Mouse (Mus musculus) embryonic facial prominence, embryonic 10.5 days (tissue): ENCODE data around the gene Slc22a23. TPM values are rescaled to one million over a fixed set of nuclear protein-coding genes. Genes with fewer than 3 reads are reported as not detected.

Experiments
- DNase-seq: peaks from one replicate; pipeline ENCODE4 v3.0.0-alpha.2; 2017; ENCODE audit warnings: low spot score
- H3K27ac ChIP-seq: fragments of 300-500 bp; sonication (generic); replicated peaks from 2 replicates; pipeline ENCODE4 v1.5.1; 2016; ENCODE audit warnings: mild to moderate bottlenecking
- H3K27me3 ChIP-seq: fragments of 300-500 bp; sonication (generic); replicated peaks from 2 replicates; pipeline ENCODE4 v1.6.1; 2016; ENCODE audit warnings: low read depth, mild to moderate bottlenecking; ENCODE audit not compliant: poor library complexity, severe bottlenecking
- H3K36me3 ChIP-seq: fragments of 300-500 bp; sonication (generic); replicated peaks from 2 replicates; pipeline ENCODE4 v1.6.1; 2016; ENCODE audit warnings: mild to moderate bottlenecking, moderate library complexity
- H3K4me1 ChIP-seq: fragments of 300-500 bp; sonication (generic); 2 replicates; pipeline ENCODE4 v1.6.1; 2016
- H3K4me3 ChIP-seq: fragments of 300-500 bp; sonication (generic); 2 replicates; pipeline ENCODE4 v1.5.1; 2016; ENCODE audit warnings: mild to moderate bottlenecking, moderate library complexity
- H3K9me3 ChIP-seq: fragments of 300-500 bp; sonication (generic); 2 replicates; pipeline ENCODE4 v1.6.1; 2016; ENCODE audit warnings: mild to moderate bottlenecking
- WGBS: fragments of 180-500 bp; shearing (Covaris S2); methylation state at CpG from one replicate; pipeline ENCODE4 v1.1.7; 2016; 5-methylcytosine and 5-hydroxymethylcytosine counted together
- polyA plus RNA-seq: library from polyadenylated mRNA; unstranded; fragments of >200 nt; fragmentation: Nextera tagmentation; extraction: Ambion mirVana; gene quantifications from 2 replicates; pipeline ENCODE4 v1.2.1, GENCODE M21; 2016

The Slc22a23 gene
- polyA plus RNA-seq, 1 experiment from 2014 or later, result 2.9 TPM

GRCm38 (mm10) chr13:34205216-34205615 is 139.8 kb downstream of the Slc22a23 start:
- Histone ChIP-seq H3K27me3 (no peaks in the 10 kb centered on the region), H3K4me1 (no peaks in the 10 kb centered on the region), H3K36me3 (peaks cover 7% of the 10 kb centered on the region; the same call in 1 of the 2 replicates), H3K9me3 (no peaks in the 10 kb centered on the region), H3K27ac (no peak overlapping the region), H3K4me3 (no peak overlapping the region)
- no peak for DNase-seq
- WGBS, result 92% methylated on average over 3 of the region's 3 CpGs

DNA sequence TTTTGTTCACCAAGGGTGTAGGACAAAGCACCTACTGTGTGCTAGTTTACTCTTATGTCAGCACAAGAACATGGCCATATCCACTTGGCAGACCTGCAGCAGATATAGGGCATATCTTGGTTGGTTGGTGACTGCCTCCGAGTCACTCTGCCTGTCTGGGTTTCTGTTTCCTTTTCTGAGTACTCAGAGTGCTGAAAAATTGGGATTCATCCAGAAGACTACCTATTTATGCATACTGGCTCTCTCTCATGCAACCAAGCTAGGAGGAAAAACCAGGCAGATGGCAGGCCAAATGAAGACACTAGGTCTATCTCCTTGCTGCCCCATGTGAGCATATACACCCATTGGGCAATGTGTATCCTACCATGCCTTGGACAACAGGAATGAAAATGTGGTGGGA is 149.3 kb downstream of the Slc22a23 start:
- Histone ChIP-seq H3K4me1 (peaks cover 15% of the 10 kb centered on the region), H3K27ac (no peak overlapping the region), H3K27me3 (no peaks in the 10 kb centered on the region), H3K9me3 (no peaks in the 10 kb centered on the region), H3K36me3 (peaks cover 27% of the 10 kb centered on the region), H3K4me3 (no peak overlapping the region)
- no peak for DNase-seq
- 92% methylated on average over 1 of the region's 1 CpGs for WGBS

- Histone ChIP-seq H3K9me3 (no peaks in the 10 kb centered on the region), H3K27ac (0 out of 2 replicates have a peak overlapping the region, but pooled peaks have one; percentile 26), H3K4me3 (no peak overlapping the region), H3K27me3 (no peaks in the 10 kb centered on the region), H3K36me3 (peaks cover 27% of the 10 kb centered on the region), H3K4me1 (peaks cover 15% of the 10 kb centered on the region)
- 46% methylated on average over 8 of the region's 8 CpGs for WGBS
- DNase-seq, result no peak
These were observed 151.6 kb downstream of the Slc22a23 start for GRCm38 (mm10) chr13:34193384-34193783.

GRCm38 (mm10) chr13:34192414-34193191 is 152.4 kb downstream of the Slc22a23 start:
- Histone ChIP-seq H3K4me1 (peaks cover 15% of the 10 kb centered on the region), H3K27ac (0 out of 2 replicates have a peak overlapping the region, but pooled peaks have one; percentile 26), H3K27me3 (no peaks in the 10 kb centered on the region), H3K36me3 (peaks cover 27% of the 10 kb centered on the region), H3K4me3 (no peak overlapping the region), H3K9me3 (no peaks in the 10 kb centered on the region)
- WGBS, result 68% methylated on average over 8 of the region's 8 CpGs
- DNase-seq, result no peak

DNA sequence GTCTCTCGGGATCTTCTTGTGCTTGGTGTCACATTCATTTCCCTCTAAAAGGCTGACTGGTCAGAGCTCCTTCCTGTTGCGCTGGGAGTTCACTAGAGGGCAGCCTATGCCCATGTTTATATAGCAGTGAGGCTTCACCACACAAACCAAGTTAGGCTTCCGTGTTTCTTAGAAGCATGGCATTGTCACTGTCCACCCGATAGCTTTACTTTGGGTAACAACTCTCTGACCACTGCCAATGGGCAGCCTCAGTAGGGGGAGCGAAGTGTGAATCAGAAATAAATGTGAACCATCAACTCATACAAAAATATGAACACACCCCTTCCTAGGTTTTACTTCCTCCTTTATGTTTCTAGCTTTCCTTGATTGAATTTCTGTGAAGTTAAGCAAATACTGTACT is 157.4 kb downstream of the Slc22a23 start:
- H3K27ac ChIP-seq, result no peak overlapping the region
- DNase-seq, result peak; percentile 70
- peaks cover under 1% of the 10 kb centered on the region; the same call in 1 of the 2 replicates for H3K4me1 ChIP-seq
- no peaks in the 10 kb centered on the region for H3K9me3 ChIP-seq
- 16% methylated on average over 5 of the region's 5 CpGs for WGBS
- peaks cover 7% of the 10 kb centered on the region for H3K36me3 ChIP-seq
- H3K4me3 ChIP-seq, result no peak overlapping the region
- H3K27me3 ChIP-seq, result no peaks in the 10 kb centered on the region

DNA sequence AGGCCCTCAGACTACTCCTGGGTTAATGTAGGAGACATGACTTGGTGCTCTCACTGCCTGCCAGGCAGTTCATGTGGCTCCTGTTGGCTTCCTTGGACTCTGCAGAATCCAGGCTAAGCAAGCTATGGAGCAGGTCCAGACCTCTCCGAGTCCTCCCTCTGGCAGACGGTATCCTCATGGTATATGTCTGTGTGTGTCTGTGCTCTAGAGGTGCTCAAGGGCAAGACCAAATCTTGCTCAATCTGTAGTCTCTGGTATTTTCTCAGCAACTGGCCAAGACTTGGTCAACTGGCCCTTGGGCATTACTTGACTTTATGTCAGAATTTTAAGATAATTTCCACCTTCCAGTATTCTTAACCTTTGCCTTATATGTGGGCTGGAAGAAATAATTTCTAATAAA is 159.6 kb downstream of the Slc22a23 start:
- WGBS, result 92% methylated on average over 2 of the region's 2 CpGs
- no peak overlapping the region for H3K27ac ChIP-seq
- DNase-seq, result no peak
- H3K27me3 ChIP-seq, result no peaks in the 10 kb centered on the region
- peaks cover 29% of the 10 kb centered on the region for H3K36me3 ChIP-seq
- no peaks in the 10 kb centered on the region for H3K4me1 ChIP-seq
- no peaks in the 10 kb centered on the region for H3K9me3 ChIP-seq
- no peak overlapping the region for H3K4me3 ChIP-seq

- H3K27me3 ChIP-seq, result no peaks in the 10 kb centered on the region
- H3K9me3 ChIP-seq, result no peaks in the 10 kb centered on the region
- no peak for DNase-seq
- WGBS, result 82% methylated on average over 5 of the region's 5 CpGs
- H3K36me3 ChIP-seq, result peaks cover 53% of the 10 kb centered on the region
- H3K4me3 ChIP-seq, result no peak overlapping the region
- H3K27ac ChIP-seq, result no peak overlapping the region
- H3K4me1 ChIP-seq, result no peaks in the 10 kb centered on the region
These were observed 163.4 kb downstream of the Slc22a23 start for GRCm38 (mm10) chr13:34181624-34182023.

DNA sequence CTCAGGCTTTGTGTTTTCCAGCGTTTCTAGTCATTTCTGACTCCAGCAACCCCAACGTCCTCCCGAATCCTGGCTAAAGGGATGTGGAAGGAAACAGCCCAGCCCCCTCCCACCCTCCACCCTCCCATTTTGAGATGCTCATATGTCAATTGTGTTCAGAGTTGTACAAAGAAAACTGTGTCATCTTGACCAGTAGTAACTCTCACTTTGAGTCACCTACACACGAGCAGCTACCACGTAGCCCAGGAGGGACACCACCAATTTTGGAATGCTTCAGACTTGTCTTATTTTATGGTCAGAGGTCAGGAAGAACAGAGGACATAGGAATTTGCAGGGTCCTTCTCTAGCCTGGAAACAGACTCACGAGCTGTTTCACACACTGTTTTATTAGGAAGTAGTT is 171.0 kb downstream of the Slc22a23 start:
- WGBS, result 92% methylated on average over 6 of the region's 6 CpGs
- DNase-seq, result no peak
- Histone ChIP-seq H3K4me3 (no peak overlapping the region), H3K27me3 (no peaks in the 10 kb centered on the region), H3K27ac (no peak overlapping the region), H3K9me3 (no peaks in the 10 kb centered on the region), H3K4me1 (no peaks in the 10 kb centered on the region), H3K36me3 (peaks cover 23% of the 10 kb centered on the region)

DNA sequence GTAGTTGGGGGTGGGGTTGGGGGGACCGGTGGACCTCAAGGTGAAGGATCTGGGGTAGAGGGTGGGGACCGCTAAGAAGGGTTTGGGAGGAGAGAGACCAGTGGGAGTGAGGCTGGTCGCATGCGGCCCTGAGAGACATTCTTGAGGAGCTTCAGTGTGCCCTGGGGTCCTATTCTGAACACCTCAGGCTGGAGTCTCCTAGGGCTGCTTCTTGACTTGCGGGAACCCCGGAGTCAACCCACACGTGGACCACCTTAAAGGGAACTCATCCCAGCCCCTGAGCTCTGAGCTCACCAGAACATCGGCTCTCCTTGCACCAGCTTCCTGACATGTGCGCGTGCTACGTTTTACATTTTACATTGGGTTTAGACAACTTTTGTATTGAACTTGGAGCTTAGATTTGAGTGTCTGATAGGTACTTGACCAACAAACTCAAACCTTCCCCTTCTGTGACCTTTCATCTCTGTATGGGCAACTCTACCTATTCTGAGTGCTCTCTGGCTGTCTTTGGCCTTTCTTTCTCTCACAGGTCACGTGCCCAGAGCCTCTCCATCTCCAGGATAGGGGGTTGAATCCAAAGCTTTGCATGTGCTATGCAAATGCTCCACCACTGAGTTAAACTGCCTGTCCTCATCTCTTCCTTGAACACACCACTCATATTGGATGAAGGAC is 181.5 kb downstream of the Slc22a23 start:
- DNase-seq, result no peak
- Histone ChIP-seq H3K27me3 (no peaks in the 10 kb centered on the region), H3K36me3 (peaks cover 22% of the 10 kb centered on the region), H3K4me1 (peaks cover 18% of the 10 kb centered on the region), H3K9me3 (peaks cover 5% of the 10 kb centered on the region; the same call in 1 of the 2 replicates), H3K4me3 (peak overlapping the region; percentile 79), H3K27ac (peak overlapping the region; percentile 95)
- 48% methylated on average over 12 of the region's 12 CpGs for WGBS

- 3% methylated on average over 44 of the region's 44 CpGs for WGBS
- H3K4me3 ChIP-seq, result peak within 1 kb of the TSS; percentile 79
These were observed 182.3 kb downstream of the Slc22a23 start, which contains the start of gene Psmg4 for GRCm38 (mm10) chr13:34162491-34163303. TSS of gene Psmg4 (plus strand) at chr13:34162964.

GRCm38 (mm10) chr13:34159926-34160325 is 185.1 kb downstream of the Slc22a23 start:
- H3K9me3 ChIP-seq, result 0 out of 2 replicates have a peak, but pooled peaks cover 5% of the 10 kb centered on the region
- 0 out of 2 replicates have a peak, but pooled peaks cover 4% of the 10 kb centered on the region for H3K36me3 ChIP-seq
- no peaks in the 10 kb centered on the region for H3K27me3 ChIP-seq
- H3K27ac ChIP-seq, result no peak overlapping the region
- 71% methylated on average over 1 of the region's 1 CpGs for WGBS
- peaks cover 28% of the 10 kb centered on the region for H3K4me1 ChIP-seq
- DNase-seq, result no peak
- no peak overlapping the region for H3K4me3 ChIP-seq

More at GRCm38 (mm10) chr13:34162491-34163303, 182.3 kb downstream of the Slc22a23 start, which contains the start of gene Psmg4:
- H3K27me3 ChIP-seq, result no peaks in the 10 kb centered on the region
- peaks cover 22% of the 10 kb centered on the region for H3K36me3 ChIP-seq
- DNase-seq, result peak; percentile 95
- peaks cover 18% of the 10 kb centered on the region for H3K4me1 ChIP-seq
- peak within 1 kb of the TSS; percentile 95 for H3K27ac ChIP-seq
- H3K9me3 ChIP-seq, result peaks cover 11% of the 10 kb centered on the region; the same call in 1 of the 2 replicates

- no peaks in the 10 kb centered on the region for H3K27me3 ChIP-seq
- H3K9me3 ChIP-seq, result 0 out of 2 replicates have a peak, but pooled peaks cover 5% of the 10 kb centered on the region
- DNase-seq, result no peak
- H3K4me1 ChIP-seq, result peaks cover 33% of the 10 kb centered on the region
- H3K4me3 ChIP-seq, result no peak overlapping the region
- no peaks in the 10 kb centered on the region for H3K36me3 ChIP-seq
- WGBS, result 87% methylated on average over 3 of the region's 3 CpGs
- no peak overlapping the region for H3K27ac ChIP-seq
These were observed 187.3 kb downstream of the Slc22a23 start for GRCm38 (mm10) chr13:34157596-34158157.
